Mouse (Mus musculus): ENCODE measurements around the gene Tmc8.
"Not testable (repeated sequence)": the region's sequence is repeated elsewhere in the genome, so short reads cannot be mapped to it uniquely, and the experiment has no call there.

The Tmc8 gene

GRCm38 (mm10) chr11:117799174-117799573 is 17.3 kb downstream of the Tmc8 start:
- no peak for DNase-seq

- no peak for DNase-seq
Measured at GRCm38 (mm10) chr11:117800038-117800437, 18.2 kb downstream of the Tmc8 start.

- no peak for DNase-seq
Measured at GRCm38 (mm10) chr11:117801650-117802049, 19.8 kb downstream of the Tmc8 start.

- no peak for DNase-seq
Measured at GRCm38 (mm10) chr11:117803166-117803688, 21.4 kb downstream of the Tmc8 start.

GRCm38 (mm10) chr11:117806781-117807180 is 24.9 kb downstream of the Tmc8 start:
- no peak for DNase-seq

GRCm38 (mm10) chr11:117809407-117810311 is 27.8 kb downstream of the Tmc8 start, which contains the start of the genes Gm20708 and Syngr2:
TSS of gene Gm20708 (plus strand) at chr11:117809668.
TSS of gene Syngr2 (plus strand) at chr11:117809668.
- DNase-seq: peak; percentile 84

GRCm38 (mm10) chr11:117810401-117811046 is 28.6 kb downstream of the Tmc8 start:
- DNase-seq: peak; percentile 94

- DNase-seq: no peak
Measured at GRCm38 (mm10) chr11:117813867-117814266, 32.0 kb downstream of the Tmc8 start.

- DNase-seq: no peak
Measured at GRCm38 (mm10) chr11:117814704-117815366, 33.0 kb downstream of the Tmc8 start.

- not testable (repeated sequence) for DNase-seq
Measured at GRCm38 (mm10) chr11:117815850-117816249, 34.0 kb downstream of the Tmc8 start.

GRCm38 (mm10) chr11:117816389-117816996 is 34.6 kb downstream of the Tmc8 start:
- DNase-seq: no peak

- no peak for DNase-seq
Measured at GRCm38 (mm10) chr11:117819095-117819494, 37.2 kb downstream of the Tmc8 start.

- DNase-seq: no peak
Measured at GRCm38 (mm10) chr11:117820173-117820572, 38.3 kb downstream of the Tmc8 start.

GRCm38 (mm10) chr11:117821868-117822267 is 40.0 kb downstream of the Tmc8 start:
- DNase-seq: no peak

- DNase-seq: peak; percentile 72
Measured at GRCm38 (mm10) chr11:117822728-117823241, 40.9 kb downstream of the Tmc8 start.

GRCm38 (mm10) chr11:117823411-117823810 is 41.5 kb downstream of the Tmc8 start:
- no peak for DNase-seq

GRCm38 (mm10) chr11:117824060-117824969 is 42.4 kb downstream of the Tmc8 start:
- peak; percentile 88 for DNase-seq

GRCm38 (mm10) chr11:117825333-117826101 is 43.6 kb downstream of the Tmc8 start, which contains the start of the genes Afmid and Tk1:
TSS of gene Afmid (plus strand) at chr11:117825924.
TSS of gene Tk1 (minus strand) at chr11:117826092.
- DNase-seq: peak; percentile 87

- DNase-seq: no peak
Measured at GRCm38 (mm10) chr11:117826164-117826563, 44.3 kb downstream of the Tmc8 start.

GRCm38 (mm10) chr11:117826916-117827315 is 45.0 kb downstream of the Tmc8 start:
- no peak for DNase-seq
